Mouse (Mus musculus) adrenal gland, postnatal 14 days (tissue): Measurements from ENCODE around the gene Rsu1. TPM values are rescaled to one million over a fixed set of nuclear protein-coding genes. Genes with fewer than 3 reads are reported as not detected.

Source experiments
- DNase-seq: peaks from one replicate; pipeline ENCODE4 v3.0.0; 2021; ENCODE audit warnings: mixed read lengths
- total RNA-seq: library from RNA; stranded (reverse); gene quantifications from 2 replicates; pipeline ENCODE4 v1.2.3, GENCODE M21; 2021

Rsu1 gene
- total RNA-seq, 1 experiment from 2014 or later = 70.3 TPM

DNA sequence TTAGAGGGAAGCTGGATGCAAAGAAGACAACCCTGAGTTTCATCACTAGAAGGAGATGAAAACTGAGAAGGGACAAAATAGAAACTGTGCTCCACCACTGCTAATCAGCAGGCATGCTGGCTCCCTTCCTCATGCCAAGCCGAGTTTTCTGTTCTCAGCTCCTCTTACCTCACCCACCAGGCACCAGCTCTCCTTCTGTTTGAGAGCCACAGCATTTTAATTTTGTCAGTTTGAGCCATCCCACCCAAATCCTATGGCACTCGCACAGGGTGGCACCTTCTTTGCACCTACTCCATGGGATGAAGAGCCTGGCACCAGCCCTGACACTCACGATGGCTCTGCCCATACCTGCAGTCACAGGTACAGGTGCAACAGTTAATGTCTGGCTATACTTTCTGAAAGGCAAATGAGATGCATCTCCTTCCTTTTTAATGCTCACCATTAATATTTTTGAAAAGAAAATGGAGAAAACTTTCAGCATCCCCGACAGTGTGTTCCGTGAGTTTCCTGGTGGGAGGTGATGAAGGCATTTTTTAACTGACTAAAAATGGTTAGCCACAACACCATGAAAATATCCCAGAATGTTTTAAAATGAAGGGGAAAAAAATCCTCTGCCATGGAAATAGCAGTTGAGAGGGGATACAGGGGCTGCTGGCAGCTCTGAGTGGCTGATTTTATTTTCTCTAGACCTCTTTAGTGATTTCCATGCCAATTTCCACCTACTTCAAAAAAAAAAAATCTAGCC lies 210.6 kb downstream of the Rsu1 start:
- no peak for DNase-seq

DNA sequence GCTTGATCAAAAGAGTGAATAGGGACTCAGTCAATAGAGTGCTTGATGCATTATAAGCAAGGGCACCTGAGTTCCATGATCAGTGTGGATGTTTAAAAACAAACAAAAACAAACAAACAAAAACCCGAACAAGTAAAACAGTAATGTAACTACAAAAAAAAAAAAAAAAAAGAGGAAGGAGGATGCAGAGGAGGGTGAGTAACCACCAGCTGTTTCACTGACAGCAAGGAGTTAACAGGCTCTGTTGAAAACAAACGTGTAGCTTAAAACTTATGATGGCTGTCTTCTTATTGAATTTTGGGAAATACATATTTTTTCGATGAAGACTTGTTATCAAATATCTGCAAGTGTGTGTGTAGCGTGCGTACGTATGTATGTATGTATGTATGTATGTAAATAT lies 222.6 kb downstream of the Rsu1 start:
- DNase-seq = no peak

DNA sequence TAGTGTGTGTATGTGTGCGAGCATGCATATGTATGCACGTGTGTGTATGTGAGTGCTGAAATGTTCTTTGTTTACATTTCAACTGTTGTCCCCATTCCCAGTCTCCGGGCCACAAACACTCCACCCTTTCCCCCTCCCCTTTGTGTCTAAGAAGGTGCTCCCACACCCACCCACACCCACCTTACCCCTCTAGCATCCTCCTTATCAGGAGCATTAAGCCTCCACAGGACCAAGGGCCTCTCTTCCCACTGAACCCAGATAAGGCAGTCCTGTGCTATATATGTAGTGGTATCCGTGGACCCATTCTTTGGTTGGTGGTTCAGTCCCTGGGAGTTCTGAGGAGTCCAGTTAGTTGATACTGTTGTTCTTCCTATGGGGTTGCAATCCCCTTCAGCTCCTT lies 226.7 kb downstream of the Rsu1 start:
- no peak for DNase-seq

DNA sequence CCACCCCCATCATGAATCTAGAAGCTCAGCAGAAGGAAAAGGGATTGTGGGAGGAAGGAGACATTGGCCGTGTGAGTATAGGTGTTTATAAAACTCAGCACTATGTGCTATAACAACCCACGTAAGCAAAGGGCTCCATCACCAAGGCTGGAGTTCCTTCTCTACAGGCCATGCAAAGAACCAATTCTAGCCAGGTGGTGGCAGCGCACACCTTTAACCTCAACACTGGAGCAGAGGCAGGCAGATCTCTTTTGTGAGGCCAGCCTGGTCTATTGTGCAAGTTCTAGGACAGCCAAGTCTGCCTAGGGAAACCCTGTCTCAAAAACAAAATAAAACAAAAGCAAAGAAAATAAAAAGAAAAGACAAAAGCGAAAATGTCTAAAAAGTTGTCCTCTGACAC lies 231.4 kb downstream of the Rsu1 start:
- DNase-seq = no peak

DNA sequence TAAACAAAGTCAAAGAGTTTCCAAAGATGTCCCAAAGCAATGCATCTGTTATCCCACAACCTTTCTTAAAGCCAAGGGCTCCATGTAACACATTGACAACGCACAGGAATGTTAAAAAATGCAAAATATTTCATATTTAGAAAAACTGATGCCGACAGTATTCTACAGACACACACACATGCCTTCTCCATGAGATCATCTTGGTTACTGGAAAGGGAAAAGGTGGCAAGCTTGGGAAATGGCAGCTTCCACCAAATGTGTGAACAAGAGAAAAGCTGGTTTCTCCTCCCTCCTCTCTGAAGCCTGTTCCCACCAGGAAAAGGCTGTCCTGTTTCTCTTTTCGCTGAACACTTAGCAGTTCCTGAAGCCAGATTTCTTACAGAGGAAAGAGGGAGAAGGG lies 232.4 kb downstream of the Rsu1 start:
- no peak for DNase-seq

Other genes starting within 250 kb of the Rsu1 start
- 0.41 and 0.90 TPM in 2 replicates for gene Cubn, start 220.4 kb upstream of the Rsu1 start, total RNA-seq